Mouse (Mus musculus): Measurements from ENCODE around the gene Ifit3b.
"Not testable (repeated sequence)": the region's sequence is repeated elsewhere in the genome, so short reads cannot be mapped to it uniquely, and the experiment has no call there.

Ifit3b gene

DNA sequence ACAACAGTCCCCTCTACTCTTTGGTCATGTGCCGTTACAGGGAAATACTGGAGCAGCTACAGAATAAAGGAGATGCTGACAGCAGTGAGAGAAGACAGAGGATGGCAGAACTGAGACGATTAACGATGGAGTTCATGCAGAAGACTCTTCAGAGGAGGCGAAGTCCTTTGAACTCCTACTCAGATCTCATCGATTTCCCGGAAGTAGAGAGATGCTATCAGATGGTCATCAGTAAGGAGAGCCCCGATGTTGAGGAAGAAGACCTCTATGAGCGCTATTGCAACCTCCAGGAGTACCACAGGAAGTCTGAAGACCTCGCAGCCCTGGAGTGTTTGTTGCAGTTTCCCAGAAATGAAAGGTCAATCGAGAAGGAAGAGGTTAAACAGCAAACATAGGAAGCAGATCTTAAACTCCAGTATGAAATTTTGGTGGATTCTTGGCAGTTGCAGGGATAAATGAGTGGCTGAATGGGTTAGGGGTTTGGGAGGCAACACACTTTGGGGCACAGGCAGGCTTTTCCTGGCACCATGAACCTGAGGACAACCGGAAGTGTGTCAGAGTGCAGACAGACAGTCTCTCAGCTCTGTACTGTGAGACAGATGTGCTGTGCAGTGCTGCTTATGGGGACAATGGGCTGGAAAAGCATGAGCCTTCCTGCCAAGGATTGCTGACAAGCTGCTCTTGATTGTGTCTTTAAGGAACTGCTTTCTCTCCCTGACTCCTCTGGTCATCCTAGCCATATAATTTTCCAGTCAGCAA is 4.7 kb downstream of the Ifit3b start:
- DNase-seq: not testable (repeated sequence)

DNA sequence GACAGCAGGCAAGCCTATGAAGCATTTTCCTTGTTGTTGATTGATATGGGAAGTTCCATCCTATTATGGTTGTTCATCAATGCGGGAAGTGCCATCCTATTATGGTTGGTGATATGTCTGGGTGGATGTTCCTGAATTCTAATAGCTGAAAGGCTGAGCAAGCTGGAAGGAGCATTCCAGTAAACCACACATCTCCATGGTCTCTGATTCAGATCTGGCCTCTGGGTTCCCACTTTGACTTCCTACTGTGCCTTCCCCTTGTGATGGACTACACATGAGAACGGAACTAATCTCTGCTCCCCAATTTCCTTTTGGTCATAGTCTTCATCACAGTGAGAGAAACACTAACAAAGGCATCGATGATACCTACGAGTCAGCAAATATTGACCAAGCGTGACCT is 13.1 kb downstream of the Ifit3b start:
- DNase-seq: no peak

DNA sequence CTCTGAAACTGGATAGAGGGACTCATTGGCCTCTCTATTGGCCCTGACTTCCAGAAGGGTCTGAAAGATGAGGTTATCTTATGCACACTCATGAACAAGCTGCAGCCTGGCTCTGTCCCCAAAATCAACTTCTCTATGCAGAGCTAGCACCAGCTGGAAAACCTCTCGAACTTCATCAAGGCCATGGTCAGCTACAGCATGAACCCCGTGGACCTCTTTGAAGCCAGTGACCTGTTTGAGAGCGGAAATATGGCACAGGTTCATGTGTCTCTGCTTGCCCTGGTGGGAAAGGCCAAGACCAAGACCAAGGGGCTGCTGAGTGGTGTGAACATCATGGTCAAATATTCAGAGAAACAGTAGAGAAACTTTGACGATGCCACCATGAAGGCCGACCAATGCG is 16.0 kb downstream of the Ifit3b start:
- DNase-seq: no peak

DNA sequence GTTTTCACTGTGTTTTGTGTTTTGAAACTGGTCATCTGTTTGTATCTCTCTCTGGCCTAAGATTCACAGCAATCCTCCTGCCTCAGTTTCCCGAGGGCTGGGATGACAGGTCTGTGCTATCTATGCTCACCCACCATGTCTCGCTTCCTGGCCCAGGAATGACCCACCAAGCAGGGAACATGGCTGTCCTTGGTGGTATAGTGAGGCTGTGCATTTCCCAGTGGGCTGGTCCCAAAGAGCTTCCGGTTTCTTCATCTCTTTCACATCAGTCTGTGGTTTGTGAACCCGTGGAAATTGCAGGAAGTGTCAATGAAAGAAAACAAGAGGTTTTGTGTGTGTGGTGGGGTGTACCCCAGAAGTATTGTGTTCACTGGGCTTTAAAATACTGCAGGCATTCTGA is 16.9 kb downstream of the Ifit3b start:
- no peak for DNase-seq

DNA sequence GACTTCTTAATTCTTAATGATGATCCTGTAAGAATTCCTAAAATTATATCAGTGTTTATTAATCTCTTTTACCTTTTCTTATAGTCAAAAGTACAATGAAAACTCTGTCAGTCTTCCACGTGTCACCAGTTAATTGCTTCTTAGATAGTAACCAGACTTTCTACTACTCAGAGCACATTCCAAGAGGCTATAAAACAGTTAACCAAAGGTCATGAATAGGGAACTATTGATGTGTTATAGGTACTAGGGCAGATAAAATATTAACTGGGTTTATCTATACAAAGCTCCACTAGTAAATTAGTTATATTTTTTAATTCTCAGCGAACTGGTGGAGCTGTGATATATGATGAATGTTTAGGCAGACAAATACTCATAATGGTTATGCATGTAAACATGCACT is 19.7 kb downstream of the Ifit3b start:
- DNase-seq: no peak

DNA sequence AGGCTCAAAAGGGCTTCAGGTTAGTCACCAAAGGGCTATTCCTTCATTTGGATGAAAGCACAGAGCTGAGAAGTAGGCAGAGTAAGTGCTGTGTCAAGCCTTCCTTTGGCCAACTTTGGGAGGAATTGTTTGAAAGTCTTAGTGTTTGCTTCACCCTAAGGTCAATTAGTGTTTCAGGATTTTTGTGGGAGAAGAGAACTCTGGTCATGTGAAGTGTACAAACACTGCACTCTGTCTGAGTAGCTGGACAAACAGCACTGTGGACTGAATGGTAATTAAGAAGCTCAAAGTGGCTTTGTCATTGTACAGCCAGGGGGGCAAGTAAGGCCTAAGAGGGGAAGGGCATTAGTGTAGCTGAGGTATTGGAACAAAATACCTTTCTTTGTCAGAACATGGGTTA is 23.7 kb downstream of the Ifit3b start:
- DNase-seq: no peak

DNA sequence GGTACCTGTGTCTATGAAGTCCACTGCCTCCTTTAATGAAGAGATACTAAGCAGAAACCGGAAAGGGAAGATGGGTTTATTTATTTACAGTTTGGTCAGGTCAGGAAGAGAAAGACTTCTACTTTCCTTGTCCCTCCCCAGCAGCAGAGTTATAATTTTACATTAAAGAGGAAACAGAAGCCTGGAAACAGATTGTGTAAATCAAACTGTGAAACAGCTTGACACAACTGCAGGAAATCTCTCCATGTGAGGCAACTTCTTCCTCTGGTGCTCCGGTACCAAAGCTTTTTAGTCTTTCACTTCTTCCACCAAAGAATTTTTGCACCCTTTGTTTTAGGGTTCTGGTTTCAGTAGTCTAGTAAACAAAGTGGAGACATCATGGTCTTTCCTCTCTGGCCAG is 25.7 kb downstream of the Ifit3b start:
- DNase-seq: no peak

DNA sequence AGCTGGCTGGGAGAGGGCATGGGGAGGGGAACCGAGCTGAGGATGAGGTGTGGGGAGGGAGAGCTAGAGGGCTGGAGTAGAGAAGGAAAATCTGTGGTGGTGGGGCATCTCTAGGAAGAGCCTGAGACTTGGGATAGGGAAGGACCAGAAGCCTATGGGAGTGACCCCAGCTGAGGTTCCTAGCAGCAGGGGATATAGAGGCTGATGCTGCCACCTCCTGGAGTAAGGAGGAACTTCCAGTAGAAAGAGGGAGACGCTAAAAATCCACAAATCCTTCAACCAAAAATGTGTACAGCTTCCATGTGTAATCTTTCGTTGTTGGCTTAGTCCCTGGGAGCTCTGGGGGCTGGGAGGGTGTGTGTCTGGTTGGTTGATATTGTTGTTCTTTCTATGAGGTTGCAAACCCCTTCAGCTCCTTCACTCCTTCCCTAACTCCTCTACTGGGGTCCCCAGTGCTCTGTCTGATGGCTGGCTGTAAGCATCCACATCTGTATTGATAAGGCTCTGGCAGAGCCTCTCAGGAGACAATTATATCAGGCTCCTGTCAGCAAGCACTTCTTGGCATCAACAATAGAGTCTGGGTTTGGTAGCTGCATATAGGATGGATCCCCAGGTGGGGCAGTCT is 29.3 kb downstream of the Ifit3b start:
- no peak for DNase-seq

DNA sequence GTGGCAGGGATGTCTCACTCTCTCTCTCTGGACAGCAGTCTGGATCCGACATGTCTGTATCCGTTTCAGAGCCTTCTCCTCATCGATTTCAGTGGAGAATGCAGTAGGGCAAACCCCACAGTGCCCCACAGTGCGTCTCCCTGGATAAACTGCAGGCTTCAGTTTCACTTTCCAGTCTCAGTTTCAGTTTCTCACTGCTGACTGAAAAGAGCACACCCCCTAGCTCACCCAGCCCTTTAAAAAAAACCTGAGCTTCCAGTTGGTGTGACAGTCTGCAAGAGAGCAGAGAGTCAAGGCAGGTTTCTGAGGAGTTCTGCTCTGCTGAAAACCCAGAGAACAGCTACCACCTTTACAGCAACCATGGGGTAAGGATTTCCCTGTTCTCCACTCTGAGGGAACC is 32.9 kb downstream of the Ifit3b start, which contains the start of the genes Ifit1bl2 and Ifit1:
TSS of gene Ifit1bl2 (minus strand) at position 121 of the 400 bp plus-strand sequence.
TSS of gene Ifit1 (plus strand) at position 249 of the 400 bp plus-strand sequence.
- no peak for DNase-seq

DNA sequence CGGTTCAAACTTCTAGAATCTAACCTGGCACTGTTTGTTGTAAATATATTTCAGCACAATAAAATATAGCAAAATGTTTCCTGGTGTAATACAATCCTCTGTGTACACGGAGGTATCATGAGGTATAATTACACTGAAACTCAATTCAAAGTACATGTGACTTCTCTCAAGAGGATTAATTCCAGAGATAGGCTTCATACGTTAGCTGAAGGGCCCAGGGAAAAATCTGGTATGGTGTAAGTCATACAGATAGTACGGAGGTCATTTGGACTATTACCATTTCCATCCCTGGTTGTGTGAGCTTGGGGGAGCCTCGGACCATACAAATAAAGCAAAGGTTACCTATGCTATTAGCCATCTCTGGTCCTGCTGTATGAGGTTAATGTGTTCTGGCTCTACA is 34.8 kb downstream of the Ifit3b start:
- DNase-seq: no peak

DNA sequence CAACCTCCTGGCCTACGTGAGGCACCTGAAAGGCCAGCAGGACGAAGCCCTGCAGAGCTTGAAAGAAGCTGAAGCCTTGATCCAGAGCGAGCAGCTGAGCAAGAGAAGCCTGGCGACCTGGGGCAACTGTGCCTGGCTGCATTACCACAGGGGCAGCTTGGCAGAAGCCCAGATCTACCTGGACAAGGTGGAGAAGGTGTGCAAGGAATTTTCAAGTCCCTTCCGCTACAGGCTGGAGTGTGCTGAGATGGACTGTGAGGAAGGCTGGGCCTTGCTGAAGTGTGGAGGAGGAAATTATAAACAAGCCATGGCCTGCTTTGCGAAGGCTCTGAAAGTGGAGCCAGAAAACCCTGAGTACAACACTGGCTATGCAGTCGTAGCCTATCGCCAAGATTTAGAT is 39.9 kb downstream of the Ifit3b start:
- not testable (repeated sequence) for DNase-seq

DNA sequence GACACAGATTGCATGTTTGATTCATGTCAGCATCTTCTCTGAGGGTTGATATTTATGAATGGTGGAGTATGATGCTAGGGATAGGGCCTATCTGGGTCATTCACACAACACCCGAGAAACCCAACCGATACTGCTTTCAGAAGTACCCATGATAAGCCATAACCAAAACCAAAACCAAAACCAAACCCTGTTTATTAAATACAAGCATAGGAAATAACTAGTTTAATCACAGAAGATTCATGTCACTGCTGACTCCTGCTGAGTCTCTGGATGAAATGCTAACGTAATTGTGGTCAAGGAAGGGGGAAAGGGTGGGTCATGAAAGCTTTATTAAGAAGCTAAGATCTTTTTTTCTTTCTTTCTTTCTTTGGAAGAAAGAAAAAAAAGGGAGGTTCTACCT is 42.5 kb downstream of the Ifit3b start:
- no peak for DNase-seq

DNA sequence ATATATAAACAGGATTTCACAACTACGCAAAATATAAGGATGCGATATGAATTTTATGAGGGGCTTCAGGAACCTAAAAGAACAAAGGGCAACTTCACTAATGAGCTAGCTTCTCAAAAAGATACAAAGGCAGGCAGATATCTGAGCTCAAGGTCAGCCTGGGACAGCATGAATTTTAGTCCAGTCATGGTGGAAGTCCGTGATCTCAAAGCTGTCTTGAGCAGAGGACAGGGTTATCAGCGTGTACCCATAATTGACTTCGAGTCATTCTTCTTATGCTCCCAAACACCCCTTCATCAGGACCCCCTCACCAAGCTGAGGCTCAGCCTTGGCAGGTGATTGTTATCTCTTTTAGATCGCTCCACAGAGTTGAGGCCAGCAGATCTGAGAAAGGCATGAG is 43.2 kb downstream of the Ifit3b start:
- DNase-seq: no peak

DNA sequence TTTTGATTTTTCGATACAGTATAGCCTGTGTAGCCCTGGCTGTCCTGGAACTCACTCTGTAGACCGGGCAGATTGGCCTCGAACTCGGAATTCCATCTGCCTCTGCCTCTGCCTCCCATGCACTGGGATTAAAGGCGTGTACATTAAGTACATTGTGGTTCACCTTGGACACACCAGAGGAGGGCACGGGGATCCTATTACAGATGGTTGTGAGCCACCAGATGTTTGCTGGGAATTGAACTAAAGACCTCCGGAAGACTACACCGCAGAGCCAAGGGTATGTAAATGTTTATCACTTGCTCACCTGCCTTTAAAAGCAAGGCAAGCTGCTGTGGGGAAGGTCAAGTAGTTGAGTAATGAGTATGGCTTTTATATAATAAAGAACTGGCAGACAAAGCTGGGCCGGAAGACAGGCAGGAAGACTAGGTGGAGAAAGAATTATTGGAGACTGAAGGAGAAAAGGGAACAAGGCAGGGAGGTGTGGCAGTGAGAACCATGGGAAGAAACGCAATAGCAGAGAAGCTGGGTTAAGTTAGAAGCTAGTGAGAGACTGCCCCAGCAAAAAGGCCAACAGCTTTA is 47.5 kb downstream of the Ifit3b start:
- no peak for DNase-seq

DNA sequence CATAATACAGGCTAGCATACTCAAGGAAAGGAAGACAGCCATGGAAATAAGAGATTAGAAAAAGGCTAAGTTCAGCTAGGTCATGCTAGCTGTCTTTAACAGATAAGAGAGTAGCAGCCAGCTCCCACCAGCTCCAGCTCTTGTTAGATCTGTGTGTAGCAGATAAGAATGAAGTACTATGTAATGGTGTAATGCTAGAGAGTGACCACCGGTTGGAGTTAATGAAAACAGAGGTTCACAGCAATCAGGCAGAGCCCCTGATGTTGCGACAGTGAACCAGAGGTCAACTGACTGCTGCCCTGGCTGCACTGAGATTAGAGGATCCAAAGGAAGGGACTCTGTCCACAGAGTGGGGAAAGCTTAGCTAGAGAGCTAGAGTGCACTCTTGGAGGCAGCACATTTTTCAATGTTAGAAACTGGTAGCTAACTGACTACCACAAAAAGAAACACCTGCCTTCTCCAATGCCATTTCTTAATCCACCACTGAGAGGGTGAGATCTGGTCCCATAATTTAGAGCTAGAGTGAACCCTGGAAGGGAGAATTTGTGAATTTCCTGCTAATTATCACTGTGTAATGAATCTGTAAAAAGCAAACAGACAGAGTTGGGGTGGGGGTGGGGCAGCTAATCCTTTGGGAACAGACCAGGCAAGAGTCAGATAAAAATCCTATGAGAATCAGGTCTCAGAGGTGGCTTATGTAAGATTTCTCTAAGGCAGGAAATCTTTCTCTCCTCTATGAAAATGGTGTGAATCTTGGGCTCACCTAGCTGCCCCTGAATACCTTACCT is 48.9 kb downstream of the Ifit3b start:
- DNase-seq: no peak

DNA sequence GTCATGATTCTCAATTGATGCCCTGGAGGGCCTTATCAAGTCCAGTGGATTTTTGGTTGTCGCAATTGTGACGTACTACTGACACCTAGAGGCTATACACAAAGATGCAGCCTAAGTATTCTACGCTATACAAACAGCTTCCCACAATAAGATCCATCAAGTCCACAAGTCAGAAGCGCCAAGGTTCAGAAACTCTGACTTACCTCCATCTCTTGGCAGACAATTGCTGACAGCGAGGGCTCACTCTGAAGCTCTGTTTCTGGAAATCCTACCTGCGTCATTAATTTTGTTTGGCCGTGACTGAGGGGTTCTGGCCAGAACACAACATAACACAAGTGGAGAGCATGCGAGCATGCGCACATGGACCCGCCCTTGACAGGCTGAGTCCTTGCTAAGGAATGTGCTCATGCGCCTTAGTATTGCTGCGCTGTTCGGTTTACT is 54.3 kb downstream of the Ifit3b start:
- peak; percentile 56 for DNase-seq

DNA sequence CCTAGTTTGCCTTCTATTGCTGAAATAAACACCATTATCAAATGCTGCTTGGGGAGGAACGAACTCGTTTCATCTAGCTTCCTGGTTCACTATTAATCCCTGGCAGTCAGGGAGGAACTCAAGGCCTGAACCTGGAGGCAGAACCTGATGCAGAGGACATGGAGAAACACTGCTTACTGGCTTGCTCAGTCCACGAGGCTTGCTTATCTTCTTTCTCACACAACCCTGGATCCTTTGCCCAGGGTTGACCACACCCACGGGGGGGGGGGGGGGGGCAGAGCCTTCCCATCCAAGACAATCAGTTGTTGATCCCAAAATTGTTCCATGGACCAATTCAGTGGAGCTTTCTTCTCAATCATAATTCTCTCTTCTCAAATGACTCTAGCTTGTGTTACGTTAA is 55.0 kb downstream of the Ifit3b start:
- no peak for DNase-seq

Measured in cerebellum, adult 11-12 months (tissue).